Mouse (Mus musculus): ENCODE measurements around the gene Tmco1. TPM values are rescaled to one million over a fixed set of nuclear protein-coding genes. Genes with fewer than 3 reads are reported as not detected.

The Tmco1 gene
- polyA plus RNA-seq, 1 experiment = 34.0 TPM

- Histone ChIP-seq H3K4me1 (ENCODE audit: control insufficient read depth, insufficient read depth, low read length) (peaks cover 2% of the 10 kb centered on the region), H3K27me3 (ENCODE audit: control insufficient read depth, insufficient read depth, low read length) (no peaks in the 10 kb centered on the region), H3K4me3 (ENCODE audit: control insufficient read depth, low read depth, low read length) (peak overlapping the region; percentile 96), H3K27ac (ENCODE audit: control insufficient read depth, insufficient read depth, low read depth, low read length) (peak overlapping the region; percentile 93), H3K36me3 (ENCODE audit: control insufficient read depth, insufficient read depth, low read length) (no peaks in the 10 kb centered on the region)
- TF ChIP-seq POLR2A (IDR thresholded peaks at IDR 0.05; ENCODE audit: control insufficient read depth, low read depth, low read length) (no peak), CTCF (IDR thresholded peaks at IDR 0.05; ENCODE audit: control insufficient read depth, insufficient read depth, insufficient replicate concordance, low read depth, low read length) (no peak)
These were observed 23.8 kb upstream of the Tmco1 start for GRCm38 (mm10) chr1:167284258-167284836.

GRCm38 (mm10) chr1:167284837-167285319 is 23.3 kb upstream of the Tmco1 start:
- no peak for TF ChIP-seq CTCF (IDR thresholded peaks at IDR 0.05; ENCODE audit: control insufficient read depth, insufficient read depth, insufficient replicate concordance, low read depth, low read length)
- TF ChIP-seq POLR2A (IDR thresholded peaks at IDR 0.05; ENCODE audit: control insufficient read depth, low read depth, low read length) = peak; percentile 45; the same call in 1 of the 2 replicates
- no peaks in the 10 kb centered on the region for H3K27me3 ChIP-seq (ENCODE audit: control insufficient read depth, insufficient read depth, low read length)
- H3K27ac ChIP-seq (ENCODE audit: control insufficient read depth, insufficient read depth, low read depth, low read length) = peak overlapping the region; percentile 93
- H3K4me3 ChIP-seq (ENCODE audit: control insufficient read depth, low read depth, low read length) = peak overlapping the region; percentile 96
- peaks cover 2% of the 10 kb centered on the region for H3K4me1 ChIP-seq (ENCODE audit: control insufficient read depth, insufficient read depth, low read length)
- no peaks in the 10 kb centered on the region for H3K36me3 ChIP-seq (ENCODE audit: control insufficient read depth, insufficient read depth, low read length)

GRCm38 (mm10) chr1:167285320-167285355 is 23.0 kb upstream of the Tmco1 start, which contains the start of gene Uck2:
Uck2 (minus strand) TSS chr1:167285320.
- peak within 1 kb of the TSS; percentile 93 for H3K27ac ChIP-seq (ENCODE audit: control insufficient read depth, insufficient read depth, low read depth, low read length)
- peak within 1 kb of the TSS; percentile 96 for H3K4me3 ChIP-seq (ENCODE audit: control insufficient read depth, low read depth, low read length)
- no peaks in the 10 kb centered on the region for H3K36me3 ChIP-seq (ENCODE audit: control insufficient read depth, insufficient read depth, low read length)
- H3K4me1 ChIP-seq (ENCODE audit: control insufficient read depth, insufficient read depth, low read length) = peaks cover 2% of the 10 kb centered on the region
- TF ChIP-seq POLR2A (IDR thresholded peaks at IDR 0.05; ENCODE audit: control insufficient read depth, low read depth, low read length) (no peak), CTCF (IDR thresholded peaks at IDR 0.05; ENCODE audit: control insufficient read depth, insufficient read depth, insufficient replicate concordance, low read depth, low read length) (no peak)
- no peaks in the 10 kb centered on the region for H3K27me3 ChIP-seq (ENCODE audit: control insufficient read depth, insufficient read depth, low read length)

GRCm38 (mm10) chr1:167285356-167285755 is 22.8 kb upstream of the Tmco1 start:
- H3K27me3 ChIP-seq (ENCODE audit: control insufficient read depth, insufficient read depth, low read length) = no peaks in the 10 kb centered on the region
- H3K4me3 ChIP-seq (ENCODE audit: control insufficient read depth, low read depth, low read length) = peak overlapping the region; percentile 96
- TF ChIP-seq POLR2A (IDR thresholded peaks at IDR 0.05; ENCODE audit: control insufficient read depth, low read depth, low read length) (no peak), CTCF (IDR thresholded peaks at IDR 0.05; ENCODE audit: control insufficient read depth, insufficient read depth, insufficient replicate concordance, low read depth, low read length) (no peak)
- H3K27ac ChIP-seq (ENCODE audit: control insufficient read depth, insufficient read depth, low read depth, low read length) = peak overlapping the region; percentile 85
- H3K36me3 ChIP-seq (ENCODE audit: control insufficient read depth, insufficient read depth, low read length) = no peaks in the 10 kb centered on the region
- peaks cover 2% of the 10 kb centered on the region for H3K4me1 ChIP-seq (ENCODE audit: control insufficient read depth, insufficient read depth, low read length)

GRCm38 (mm10) chr1:167287156-167287555 is 21.0 kb upstream of the Tmco1 start:
- Histone ChIP-seq H3K4me1 (ENCODE audit: control insufficient read depth, insufficient read depth, low read length) (peaks cover 2% of the 10 kb centered on the region), H3K4me3 (ENCODE audit: control insufficient read depth, low read depth, low read length) (no peak overlapping the region), H3K27me3 (ENCODE audit: control insufficient read depth, insufficient read depth, low read length) (no peaks in the 10 kb centered on the region), H3K27ac (ENCODE audit: control insufficient read depth, insufficient read depth, low read depth, low read length) (no peak overlapping the region), H3K36me3 (ENCODE audit: control insufficient read depth, insufficient read depth, low read length) (no peaks in the 10 kb centered on the region)
- no peak for TF ChIP-seq CTCF (IDR thresholded peaks at IDR 0.05; ENCODE audit: control insufficient read depth, insufficient read depth, insufficient replicate concordance, low read depth, low read length)
- TF ChIP-seq POLR2A (IDR thresholded peaks at IDR 0.05; ENCODE audit: control insufficient read depth, low read depth, low read length) = no peak

GRCm38 (mm10) chr1:167288665-167289538 is 19.3 kb upstream of the Tmco1 start:
- no peaks in the 10 kb centered on the region for H3K36me3 ChIP-seq (ENCODE audit: control insufficient read depth, insufficient read depth, low read length)
- no peak overlapping the region for H3K4me3 ChIP-seq (ENCODE audit: control insufficient read depth, low read depth, low read length)
- TF ChIP-seq POLR2A (IDR thresholded peaks at IDR 0.05; ENCODE audit: control insufficient read depth, low read depth, low read length) (no peak), CTCF (IDR thresholded peaks at IDR 0.05; ENCODE audit: control insufficient read depth, insufficient read depth, insufficient replicate concordance, low read depth, low read length) (no peak)
- H3K4me1 ChIP-seq (ENCODE audit: control insufficient read depth, insufficient read depth, low read length) = peaks cover 2% of the 10 kb centered on the region
- no peaks in the 10 kb centered on the region for H3K27me3 ChIP-seq (ENCODE audit: control insufficient read depth, insufficient read depth, low read length)
- H3K27ac ChIP-seq (ENCODE audit: control insufficient read depth, insufficient read depth, low read depth, low read length) = no peak overlapping the region

GRCm38 (mm10) chr1:167289567-167290262 is 18.5 kb upstream of the Tmco1 start:
- no peaks in the 10 kb centered on the region for H3K27me3 ChIP-seq (ENCODE audit: control insufficient read depth, insufficient read depth, low read length)
- no peak overlapping the region for H3K27ac ChIP-seq (ENCODE audit: control insufficient read depth, insufficient read depth, low read depth, low read length)
- H3K4me1 ChIP-seq (ENCODE audit: control insufficient read depth, insufficient read depth, low read length) = peaks cover 2% of the 10 kb centered on the region
- H3K4me3 ChIP-seq (ENCODE audit: control insufficient read depth, low read depth, low read length) = no peak overlapping the region
- no peak for TF ChIP-seq CTCF (IDR thresholded peaks at IDR 0.05; ENCODE audit: control insufficient read depth, insufficient read depth, insufficient replicate concordance, low read depth, low read length)
- no peak for TF ChIP-seq POLR2A (IDR thresholded peaks at IDR 0.05; ENCODE audit: control insufficient read depth, low read depth, low read length)
- no peaks in the 10 kb centered on the region for H3K36me3 ChIP-seq (ENCODE audit: control insufficient read depth, insufficient read depth, low read length)
